Mouse (Mus musculus): ENCODE results near the gene Sept11. TPM values are rescaled to one million over a fixed set of nuclear protein-coding genes. Genes with fewer than 3 reads are reported as not detected.

Sept11 gene
- polyA plus RNA-seq, 1 experiment, result 46.8 TPM

GRCm38 (mm10) chr5:93106048-93106447 is 12.8 kb downstream of the Sept11 start:
- Histone ChIP-seq H3K4me3 (replicated peaks; ENCODE audit: extremely low read depth, low read depth, low read length) (no peak overlapping the region), H3K4me1 (ENCODE audit: control insufficient read depth, insufficient read depth, low read length) (peaks cover 5% of the 10 kb centered on the region; the same call in 1 of the 2 replicates)
- DNase-seq, result no peak
- TF ChIP-seq POLR2A (IDR thresholded peaks at IDR 0.05; ENCODE audit: borderline replicate concordance, extremely low read depth, low read depth, low read length) (no peak), CTCF (IDR thresholded peaks at IDR 0.05; ENCODE audit: insufficient read depth, low read length) (no peak)
- 96% methylated on average over 4 of the region's 4 CpGs for WGBS

- DNase-seq, result no peak
- WGBS, result 37% methylated on average over 4 of the region's 4 CpGs
Observed at GRCm38 (mm10) chr5:93108703-93109102, 15.5 kb downstream of the Sept11 start.

GRCm38 (mm10) chr5:93109555-93109954 is 16.3 kb downstream of the Sept11 start:
- no peak for TF ChIP-seq CTCF (IDR thresholded peaks at IDR 0.05; ENCODE audit: insufficient read depth, low read length)
- no peak for TF ChIP-seq POLR2A (IDR thresholded peaks at IDR 0.05; ENCODE audit: borderline replicate concordance, extremely low read depth, low read depth, low read length)
- Histone ChIP-seq H3K4me3 (replicated peaks; ENCODE audit: extremely low read depth, low read depth, low read length) (no peak overlapping the region), H3K4me1 (ENCODE audit: control insufficient read depth, insufficient read depth, low read length) (peaks cover 2% of the 10 kb centered on the region; the same call in 1 of the 2 replicates)
- WGBS, result 47% methylated on average over 2 of the region's 2 CpGs
- DNase-seq, result no peak

More at GRCm38 (mm10) chr5:93108703-93109102, 15.5 kb downstream of the Sept11 start:
- Histone ChIP-seq H3K4me3 (replicated peaks; ENCODE audit: extremely low read depth, low read depth, low read length) (no peak overlapping the region), H3K4me1 (ENCODE audit: control insufficient read depth, insufficient read depth, low read length) (peaks cover 2% of the 10 kb centered on the region; the same call in 1 of the 2 replicates)
- TF ChIP-seq POLR2A (IDR thresholded peaks at IDR 0.05; ENCODE audit: borderline replicate concordance, extremely low read depth, low read depth, low read length), result no peak
- TF ChIP-seq CTCF (IDR thresholded peaks at IDR 0.05; ENCODE audit: insufficient read depth, low read length), result no peak

- WGBS, result 82% methylated on average over 3 of the region's 3 CpGs
- no peak for TF ChIP-seq CTCF (IDR thresholded peaks at IDR 0.05; ENCODE audit: insufficient read depth, low read length)
- TF ChIP-seq POLR2A (IDR thresholded peaks at IDR 0.05; ENCODE audit: borderline replicate concordance, extremely low read depth, low read depth, low read length), result no peak
- H3K4me1 ChIP-seq (ENCODE audit: control insufficient read depth, insufficient read depth, low read length), result peaks cover 8% of the 10 kb centered on the region
- H3K4me3 ChIP-seq (replicated peaks; ENCODE audit: extremely low read depth, low read depth, low read length), result no peak overlapping the region
- no peak for DNase-seq
Observed at GRCm38 (mm10) chr5:93112290-93112689, 19.1 kb downstream of the Sept11 start.

- no peak for DNase-seq
- Histone ChIP-seq H3K4me1 (ENCODE audit: control insufficient read depth, insufficient read depth, low read length) (peaks cover 7% of the 10 kb centered on the region), H3K4me3 (replicated peaks; ENCODE audit: extremely low read depth, low read depth, low read length) (no peak overlapping the region)
- TF ChIP-seq CTCF (IDR thresholded peaks at IDR 0.05; ENCODE audit: insufficient read depth, low read length) (no peak), POLR2A (IDR thresholded peaks at IDR 0.05; ENCODE audit: borderline replicate concordance, extremely low read depth, low read depth, low read length) (no peak)
- 80% methylated on average over 5 of the region's 5 CpGs for WGBS
Observed at GRCm38 (mm10) chr5:93113517-93113916, 20.3 kb downstream of the Sept11 start.

GRCm38 (mm10) chr5:93114515-93114914 is 21.3 kb downstream of the Sept11 start:
- WGBS, result 81% methylated on average over 6 of the region's 6 CpGs
- Histone ChIP-seq H3K4me1 (ENCODE audit: control insufficient read depth, insufficient read depth, low read length) (peaks cover 6% of the 10 kb centered on the region), H3K4me3 (replicated peaks; ENCODE audit: extremely low read depth, low read depth, low read length) (no peak overlapping the region)
- no peak for TF ChIP-seq CTCF (IDR thresholded peaks at IDR 0.05; ENCODE audit: insufficient read depth, low read length)
- TF ChIP-seq POLR2A (IDR thresholded peaks at IDR 0.05; ENCODE audit: borderline replicate concordance, extremely low read depth, low read depth, low read length), result no peak
- no peak for DNase-seq

GRCm38 (mm10) chr5:93115059-93115458 is 21.8 kb downstream of the Sept11 start:
- TF ChIP-seq POLR2A (IDR thresholded peaks at IDR 0.05; ENCODE audit: borderline replicate concordance, extremely low read depth, low read depth, low read length) (no peak), CTCF (IDR thresholded peaks at IDR 0.05; ENCODE audit: insufficient read depth, low read length) (no peak)
- Histone ChIP-seq H3K4me3 (replicated peaks; ENCODE audit: extremely low read depth, low read depth, low read length) (no peak overlapping the region), H3K4me1 (ENCODE audit: control insufficient read depth, insufficient read depth, low read length) (peaks cover 6% of the 10 kb centered on the region)
- 69% methylated on average over 6 of the region's 6 CpGs for WGBS
- DNase-seq, result no peak

- H3K4me3 ChIP-seq (replicated peaks; ENCODE audit: extremely low read depth, low read depth, low read length), result no peak overlapping the region
- TF ChIP-seq POLR2A (IDR thresholded peaks at IDR 0.05; ENCODE audit: borderline replicate concordance, extremely low read depth, low read depth, low read length) (no peak), CTCF (IDR thresholded peaks at IDR 0.05; ENCODE audit: insufficient read depth, low read length) (no peak)
- peaks cover 6% of the 10 kb centered on the region for H3K4me1 ChIP-seq (ENCODE audit: control insufficient read depth, insufficient read depth, low read length)
- no peak for DNase-seq
- 67% methylated on average over 13 of the region's 13 CpGs for WGBS
Observed at GRCm38 (mm10) chr5:93115854-93116253, 22.6 kb downstream of the Sept11 start.

GRCm38 (mm10) chr5:93117648-93118047 is 24.4 kb downstream of the Sept11 start:
- DNase-seq, result no peak
- 82% methylated on average over 8 of the region's 8 CpGs for WGBS
- H3K4me3 ChIP-seq (replicated peaks; ENCODE audit: extremely low read depth, low read depth, low read length), result no peak overlapping the region
- TF ChIP-seq POLR2A (IDR thresholded peaks at IDR 0.05; ENCODE audit: borderline replicate concordance, extremely low read depth, low read depth, low read length), result no peak
- TF ChIP-seq CTCF (IDR thresholded peaks at IDR 0.05; ENCODE audit: insufficient read depth, low read length), result no peak
- peaks cover 6% of the 10 kb centered on the region for H3K4me1 ChIP-seq (ENCODE audit: control insufficient read depth, insufficient read depth, low read length)

GRCm38 (mm10) chr5:93121660-93122059 is 28.4 kb downstream of the Sept11 start:
- Histone ChIP-seq H3K4me1 (ENCODE audit: control insufficient read depth, insufficient read depth, low read length) (peaks cover 4% of the 10 kb centered on the region; the same call in 1 of the 2 replicates), H3K4me3 (replicated peaks; ENCODE audit: extremely low read depth, low read depth, low read length) (no peak overlapping the region)
- DNase-seq, result no peak
- TF ChIP-seq POLR2A (IDR thresholded peaks at IDR 0.05; ENCODE audit: borderline replicate concordance, extremely low read depth, low read depth, low read length), result no peak
- no peak for TF ChIP-seq CTCF (IDR thresholded peaks at IDR 0.05; ENCODE audit: insufficient read depth, low read length)
- WGBS, result 76% methylated on average over 8 of the region's 8 CpGs
